Mouse (Mus musculus) heart, postnatal 25 days (tissue): Measurements from ENCODE around the gene Acads. TPM values are rescaled to one million over a fixed set of nuclear protein-coding genes. Genes with fewer than 3 reads are reported as not detected.
A peak's percentile ranks its signal among the peaks of the same experiment; 100 is the strongest.
"Not testable (repeated sequence)": the region's sequence is repeated elsewhere in the genome, so short reads cannot be mapped to it uniquely, and the experiment has no call there.

ENCODE experiments used
- DNase-seq: peaks from one replicate; pipeline ENCODE4 v3.0.0; 2022; ENCODE audit warnings: low spot score
- intact Hi-C: fragments of 180-260 bp; cut with DNase I; formaldehyde crosslinking; loops from one replicate; pipeline ENCODE4 v1.15.1; 2025
- total RNA-seq, 2 experiments: library from RNA; stranded (reverse); gene quantifications; 2 replicates each; pipeline ENCODE4 v1.2.3; 2021

The Acads gene
- total RNA-seq, 2 experiments from 2014 or later, result 189 to 199 TPM

DNA sequence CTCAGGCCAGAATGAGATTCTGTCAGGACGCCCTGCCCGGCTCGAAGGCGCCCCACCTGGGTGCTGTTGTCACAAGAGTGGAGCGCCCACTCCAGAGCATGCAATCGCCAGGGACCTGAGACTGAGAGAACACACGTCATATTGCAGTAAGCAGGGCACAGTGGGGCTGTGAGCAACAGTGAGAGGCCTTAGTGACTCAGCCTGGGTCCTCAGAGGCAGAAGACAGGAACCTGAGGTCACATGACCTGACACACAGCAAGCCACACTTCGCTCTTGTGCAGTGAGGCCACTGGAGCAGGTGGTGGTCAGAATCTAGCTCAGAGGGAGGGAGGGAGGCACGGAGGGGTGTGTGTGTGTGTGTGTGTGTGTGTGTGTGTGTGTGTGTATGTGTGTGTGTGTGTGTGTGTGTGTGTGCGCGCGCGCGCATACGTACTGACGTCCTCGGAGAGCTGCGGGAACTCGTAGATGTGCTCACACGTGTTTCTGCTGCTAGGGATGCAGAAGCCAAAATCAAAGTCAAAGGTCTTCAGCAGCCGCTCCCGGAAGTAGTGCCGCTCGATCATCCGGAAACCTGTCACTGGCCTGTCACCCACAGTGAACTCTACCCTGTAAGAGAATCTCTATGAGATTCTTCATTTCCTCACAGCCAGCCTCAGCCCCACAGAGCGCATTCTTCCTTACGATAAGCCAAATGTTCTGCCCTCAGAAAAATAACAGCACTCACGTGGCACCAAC is 7.6 kb upstream of the Acads start:
- DNase-seq, result no peak
- intact Hi-C loops, result no loop called here

- peak; percentile 72 for DNase-seq
- intact Hi-C loops, result loop anchor here (1.0 to 2.0 kb wide), 3 partner anchors 37 to 111 kb away; no protein-coding TSS in a partner anchor
Measured at GRCm38 (mm10) chr5:115125211-115125871, 6.2 kb upstream of the Acads start.

GRCm38 (mm10) chr5:115124690-115125089 is 5.5 kb upstream of the Acads start:
- DNase-seq, result no peak
- intact Hi-C loops, result loop anchor here (1.0 to 2.0 kb wide), 3 partner anchors 38 to 112 kb away; no protein-coding TSS in a partner anchor

GRCm38 (mm10) chr5:115120978-115121377 is 1.8 kb upstream of the Acads start:
- intact Hi-C loops, result no loop called here
- DNase-seq, result no peak

GRCm38 (mm10) chr5:115117467-115117866 is 1.7 kb downstream of the Acads start:
- intact Hi-C loops, result no loop called here
- no peak for DNase-seq

GRCm38 (mm10) chr5:115116426-115116825 is 2.7 kb downstream of the Acads start:
- no peak for DNase-seq
- intact Hi-C loops, result no loop called here

DNA sequence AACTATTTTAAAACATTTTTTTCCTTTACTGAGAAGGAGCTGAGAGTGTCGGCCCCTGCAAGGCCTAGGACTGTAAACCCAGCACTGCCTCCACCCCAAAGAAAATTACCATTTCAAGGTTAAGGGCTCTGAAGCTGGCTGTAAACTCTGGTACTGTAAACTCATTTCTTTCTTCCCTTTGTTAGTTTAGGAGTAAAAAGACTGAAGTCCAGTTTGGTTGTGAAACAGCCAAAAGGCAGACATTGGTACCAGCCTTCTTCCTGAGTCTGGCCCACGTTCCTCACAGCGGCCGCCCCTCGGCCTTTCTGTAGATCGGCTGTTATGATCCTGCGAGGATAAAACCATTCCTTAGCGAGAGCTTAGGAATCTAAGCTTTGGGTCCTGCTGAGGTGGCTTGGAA is 4.6 kb downstream of the Acads start:
- no peak for DNase-seq
- intact Hi-C loops, result no loop called here

GRCm38 (mm10) chr5:115113244-115113643 is 5.9 kb downstream of the Acads start:
- intact Hi-C loops, result no loop called here

DNA sequence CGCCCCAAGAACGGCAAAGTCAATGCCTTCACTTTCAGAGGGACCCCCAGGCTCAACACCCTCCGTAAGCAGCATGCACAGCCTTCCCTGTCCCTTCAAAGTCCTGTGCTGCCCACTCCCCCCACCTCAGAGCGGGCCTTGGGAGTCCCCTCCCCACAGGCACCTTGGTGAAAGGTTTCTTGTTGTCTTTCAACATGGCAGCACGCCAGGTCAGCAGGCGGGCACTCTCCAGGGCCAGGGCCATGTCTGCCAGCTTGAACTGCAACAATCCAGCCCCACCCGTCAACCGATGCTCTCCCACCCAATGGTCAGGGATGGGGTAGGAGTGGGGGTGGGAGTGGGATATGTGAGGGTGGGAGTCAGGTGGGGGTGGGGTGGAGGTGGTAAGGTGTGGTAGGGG is 8.0 kb downstream of the Acads start:
- DNase-seq, result no peak

More at GRCm38 (mm10) chr5:115113244-115113643, 5.9 kb downstream of the Acads start:
- DNase-seq, result no peak

GRCm38 (mm10) chr5:115103253-115103652 is 15.9 kb downstream of the Acads start:
- intact Hi-C loops, DNase-seq: not testable (repeated sequence)

More for the DNA sequence above, 8.0 kb downstream of the Acads start:
- intact Hi-C loops, result no loop called here

DNA sequence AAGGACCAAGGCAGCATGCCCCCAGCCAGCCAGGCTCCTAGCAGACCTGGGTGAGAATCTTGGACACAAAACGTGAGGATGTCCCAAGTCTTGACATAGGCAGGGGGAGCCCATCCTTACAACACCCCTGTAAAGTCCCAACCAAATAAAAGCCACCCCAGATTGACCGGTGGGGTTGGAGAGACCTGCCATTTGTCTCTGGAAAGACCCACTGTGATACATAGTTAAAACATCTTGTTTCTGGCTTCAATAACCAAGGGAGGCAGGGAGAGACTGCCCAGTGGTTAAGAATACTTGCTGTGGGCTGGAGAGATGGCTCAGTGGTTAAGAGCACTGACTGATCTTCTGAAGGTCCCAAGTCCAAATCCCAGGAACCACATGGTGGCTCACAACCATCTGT is 16.9 kb downstream of the Acads start:
- intact Hi-C loops, result no loop called here
- DNase-seq, result no peak

DNA sequence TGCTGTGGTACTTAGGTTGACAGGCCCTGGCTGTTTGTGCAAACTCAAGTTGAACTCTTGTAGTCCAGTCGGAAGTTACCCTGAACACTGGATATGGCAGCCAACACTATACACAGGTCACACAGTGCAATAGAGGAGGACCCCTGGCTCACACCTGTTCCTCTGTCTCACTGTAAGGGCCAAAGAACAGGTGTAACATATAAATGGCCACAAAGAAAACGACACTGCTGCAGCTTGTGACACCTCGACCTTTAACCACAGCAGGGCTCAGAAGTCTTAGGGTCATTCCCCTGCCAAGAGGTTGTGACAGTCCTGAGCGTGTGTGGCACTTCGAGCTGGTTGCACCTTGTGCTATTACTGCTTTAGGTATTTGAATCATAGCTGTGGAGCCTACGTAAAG is 18.7 kb downstream of the Acads start:
- no peak for DNase-seq

DNA sequence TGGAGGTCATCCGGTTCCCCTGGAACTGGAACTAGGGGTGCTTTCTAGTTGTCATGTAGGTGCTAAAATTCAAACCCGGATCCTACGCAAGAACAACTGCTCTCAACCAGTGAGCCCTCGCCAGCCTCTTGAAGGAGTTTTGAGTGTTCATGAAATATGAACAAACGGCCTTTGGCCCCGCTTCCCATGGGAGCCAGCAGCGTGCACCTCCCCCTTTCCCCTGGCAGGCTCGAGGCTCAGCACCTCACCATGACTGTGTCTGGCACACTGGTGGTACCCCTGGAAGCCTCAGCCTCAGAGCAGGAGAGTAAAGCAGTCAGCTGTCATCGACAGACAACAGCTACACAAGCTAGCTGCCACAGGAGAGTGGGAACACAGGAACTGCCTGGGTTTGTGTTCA is 19.2 kb downstream of the Acads start:
- no peak for DNase-seq
- intact Hi-C loops, result no loop called here

More for the DNA sequence above, 18.7 kb downstream of the Acads start:
- intact Hi-C loops, result no loop called here

DNA sequence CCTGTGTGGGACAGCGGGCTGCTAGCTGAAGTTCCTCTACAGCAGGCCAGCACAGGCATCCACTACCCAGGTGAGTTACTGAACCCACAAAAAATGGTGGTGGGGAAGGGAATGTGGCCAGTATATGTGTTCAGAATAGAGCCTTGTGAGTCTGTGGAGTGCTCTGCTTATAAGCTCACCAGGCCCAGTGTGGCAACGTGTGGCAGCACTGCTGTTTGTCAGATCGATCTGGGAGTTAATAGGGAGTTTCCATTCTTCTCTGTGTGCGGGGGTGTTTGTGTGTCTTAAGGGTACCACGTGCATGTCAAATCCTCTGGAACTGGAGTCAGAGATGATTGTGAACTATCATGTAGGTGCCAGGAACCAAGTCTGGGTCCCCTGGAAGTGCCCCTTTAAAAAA is 19.6 kb downstream of the Acads start:
- no peak for DNase-seq
- intact Hi-C loops, result no loop called here

DNA sequence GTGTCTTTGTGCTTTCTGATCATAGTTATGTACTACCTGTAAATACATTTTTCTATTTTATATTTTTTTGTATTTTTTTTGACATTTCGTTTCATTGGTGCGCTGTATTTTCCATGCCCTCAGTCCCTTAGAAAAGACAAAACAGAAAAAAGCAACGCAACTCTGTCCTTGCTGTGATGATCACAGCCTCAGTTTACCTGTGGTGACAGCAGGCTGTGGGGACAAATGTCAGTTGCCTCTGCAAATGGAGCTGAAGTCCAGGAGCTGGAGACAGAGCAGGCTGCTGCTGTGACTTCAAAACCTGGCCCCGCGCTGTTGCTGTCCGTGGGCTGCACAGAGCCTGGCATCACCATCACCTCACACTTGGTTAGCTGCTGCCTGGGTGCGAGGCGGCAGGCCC is 21.0 kb downstream of the Acads start, which contains the start of gene Gm10401:
Gm10401 (minus strand) TSS at position 101 of the 400 bp plus-strand sequence.
- no peak for DNase-seq
- intact Hi-C loops, result no loop called here

DNA sequence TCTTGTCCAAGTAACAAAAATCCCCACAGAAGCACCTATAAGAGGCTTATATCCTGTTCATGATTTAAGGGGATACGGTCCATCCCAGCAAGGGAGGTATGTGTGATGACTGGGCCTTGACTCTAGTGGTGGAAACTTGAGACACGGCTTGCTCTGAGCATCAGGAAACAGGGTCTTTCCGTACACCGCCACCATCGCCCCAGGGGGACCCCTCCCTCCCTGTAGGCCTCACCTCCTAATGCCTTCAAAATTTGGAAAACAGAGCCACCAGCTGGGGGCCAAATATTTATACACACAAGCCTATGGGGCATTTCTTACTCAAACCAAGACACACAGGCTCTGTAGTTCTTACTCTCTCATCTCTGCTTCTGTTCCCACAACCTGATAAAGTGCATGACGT is 27.4 kb downstream of the Acads start:
- intact Hi-C loops, result no loop called here
- no peak for DNase-seq

GRCm38 (mm10) chr5:115091015-115091414 is 28.1 kb downstream of the Acads start:
- intact Hi-C loops, result no loop called here

GRCm38 (mm10) chr5:115089592-115090268 is 29.4 kb downstream of the Acads start:
- intact Hi-C loops, result no loop called here
- no peak for DNase-seq

More at GRCm38 (mm10) chr5:115091015-115091414, 28.1 kb downstream of the Acads start:
- no peak for DNase-seq

- DNase-seq, result no peak
- intact Hi-C loops, result no loop called here
Measured at GRCm38 (mm10) chr5:115085675-115086074, 33.5 kb downstream of the Acads start.

- intact Hi-C loops, result no loop called here
- no peak for DNase-seq
Measured at GRCm38 (mm10) chr5:115083492-115083891, 35.7 kb downstream of the Acads start.

- intact Hi-C loops, result no loop called here
- no peak for DNase-seq
Measured at GRCm38 (mm10) chr5:115081636-115082035, 37.5 kb downstream of the Acads start.
